Comparison of ENCODE assay signal across 8 mouse cellular contexts in the genomic region with DNA sequence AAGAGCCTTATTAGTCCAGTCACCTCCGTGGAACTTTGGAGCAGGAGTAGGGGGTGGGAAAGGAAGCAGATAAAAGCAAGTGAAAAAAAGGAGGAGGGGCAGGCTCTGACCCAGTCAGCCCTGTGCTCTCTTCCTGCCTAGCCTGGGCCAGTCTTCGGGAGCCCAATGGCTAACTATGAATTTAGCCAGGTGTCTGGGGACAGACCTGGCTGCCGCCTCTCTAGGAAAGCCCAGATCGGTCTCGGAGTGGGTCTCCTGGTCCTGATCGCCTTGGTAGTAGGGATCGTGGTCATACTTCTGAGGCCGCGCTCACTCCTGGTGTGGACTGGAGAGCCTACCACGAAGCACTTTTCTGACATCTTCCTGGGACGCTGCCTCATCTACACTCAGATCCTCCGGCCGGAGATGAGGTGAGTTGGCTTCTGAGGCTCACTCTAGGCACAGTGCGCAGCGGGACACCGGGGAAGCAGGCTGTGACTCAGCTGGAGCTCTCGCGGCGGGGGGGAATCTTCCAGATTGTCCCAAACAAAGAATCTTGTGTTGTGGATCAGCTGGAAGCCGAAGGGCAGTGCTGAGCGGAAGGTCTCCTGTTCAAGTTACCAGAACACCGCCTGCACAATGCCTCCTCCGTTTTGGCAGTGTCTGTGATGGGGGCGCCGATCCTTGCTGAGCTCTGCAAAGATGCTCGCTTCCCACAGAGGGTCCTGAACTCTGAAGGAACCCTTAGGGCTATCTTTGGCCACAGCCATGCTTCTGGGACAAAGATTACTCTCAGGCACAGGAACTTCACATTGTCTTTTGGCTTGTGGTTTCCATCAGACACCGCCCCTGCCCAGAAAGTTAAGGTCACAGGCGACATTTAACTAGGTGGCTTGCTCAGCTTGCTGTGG. TPM values are rescaled to one million over a fixed set of nuclear protein-coding genes. Genes with fewer than 3 reads are reported as not detected.
DNase-seq lines count a peak whose midpoint lies in the region; ATAC-seq and TF ChIP-seq lines count a peak whose summit lies in the region.

No protein-coding gene starts in this region.

- peak overlapping the region; percentile 72 for H3K27ac ChIP-seq in ES-Bruce4 (ENCODE audit: insufficient read depth, low read length)
- peak overlapping the region; percentile 7; the same call in 1 of the 2 replicates for H3K27ac ChIP-seq in embryonic fibroblast, embryonic 13.5 days (ENCODE audit: insufficient read depth, low read length)
- H3K27ac ChIP-seq in heart, postnatal 0 days (ENCODE audit: low read depth), result peak overlapping the region; percentile 73

- peak; percentile 67 for ATAC-seq in heart, postnatal 0 days (ENCODE audit: insufficient read depth, low read depth)

- H3K4me2 ChIP-seq in heart, postnatal 0 days (ENCODE audit: low read depth, low read length), result peak overlapping the region; percentile 67

- WGBS in heart, postnatal 0 days, result 2% methylated on average over 28 of the region's 28 CpGs

- H3K9ac ChIP-seq in ES-Bruce4 (ENCODE audit: low read depth, poor library complexity, severe bottlenecking), result peak overlapping the region; percentile 16
- peak overlapping the region; percentile 57 for H3K9ac ChIP-seq in heart, postnatal 0 days (replicated peaks; ENCODE audit: low read depth, low read length)

- no peak for TF ChIP-seq CTCF in ES-Bruce4 (IDR thresholded peaks at IDR 0.05; ENCODE audit: low read depth, low read length)
- no peak for TF ChIP-seq CTCF in embryonic fibroblast, embryonic 13.5 days (IDR thresholded peaks at IDR 0.05; ENCODE audit: borderline replicate concordance, insufficient read depth, low read length)
- no peak for TF ChIP-seq CTCF in heart, postnatal 0 days (IDR thresholded peaks at IDR 0.05; ENCODE audit: low read depth)

- TF ChIP-seq EP300 in ES-Bruce4 (IDR thresholded peaks at IDR 0.05; ENCODE audit: insufficient read depth, low read depth, low read length), result peak; percentile 96
- peak; percentile 42; the same call in 1 of the 2 replicates for TF ChIP-seq EP300 in heart, postnatal 0 days (IDR thresholded peaks at IDR 0.05; ENCODE audit: low read depth)

- peak overlapping the region; percentile 58 for H3K4me3 ChIP-seq in ES-Bruce4 (ENCODE audit: low read depth, low read length)
- peak overlapping the region; percentile 21 for H3K4me3 ChIP-seq in embryonic fibroblast, embryonic 13.5 days (ENCODE audit: insufficient read depth, low read length)
- H3K4me3 ChIP-seq in heart, postnatal 0 days (ENCODE audit: low read depth, low read length), result peak overlapping the region; percentile 48

- no peaks in the 10 kb centered on the region for H3K9me3 ChIP-seq in ES-Bruce4 (replicated peaks; ENCODE audit: control insufficient read depth, insufficient read depth, low read length, poor library complexity, severe bottlenecking)
- no peaks in the 10 kb centered on the region for H3K9me3 ChIP-seq in heart, postnatal 0 days (replicated peaks; ENCODE audit: control insufficient read depth, low read length)

- no peaks in the 10 kb centered on the region for H3K36me3 ChIP-seq in ES-Bruce4 (ENCODE audit: control insufficient read depth, insufficient read depth, low read length, poor library complexity, severe bottlenecking)
- no peaks in the 10 kb centered on the region for H3K36me3 ChIP-seq in heart, postnatal 0 days (replicated peaks; ENCODE audit: control insufficient read depth, insufficient read depth, low read length)

- no peak for TF ChIP-seq POLR2A in ES-Bruce4 (IDR thresholded peaks at IDR 0.05; ENCODE audit: insufficient read depth, low read length)
- TF ChIP-seq POLR2A in embryonic fibroblast, embryonic 13.5 days (IDR thresholded peaks at IDR 0.05; ENCODE audit: low read depth, low read length), result 0 out of 2 replicates have a peak, but pooled peaks have one; percentile 47

- H3K4me1 ChIP-seq in ES-Bruce4 (ENCODE audit: control insufficient read depth, insufficient read depth, low read length), result peaks cover 2% of the 10 kb centered on the region
- peaks cover 4% of the 10 kb centered on the region for H3K4me1 ChIP-seq in embryonic fibroblast, embryonic 13.5 days (ENCODE audit: control insufficient read depth, insufficient read depth, low read length)
- peaks cover 6% of the 10 kb centered on the region; the same call in 1 of the 2 replicates for H3K4me1 ChIP-seq in heart, postnatal 0 days (ENCODE audit: control insufficient read depth, insufficient read depth)

- DNase-seq in adrenal gland, postnatal 36 days, result peak; percentile 49 to 62
- peak; percentile 43 for DNase-seq in heart, postnatal 0 days (ENCODE audit: low spot score)
- DNase-seq in kidney, postnatal 10 days, result peak; percentile 53
- DNase-seq in lung, postnatal 10 days, result peak; percentile 43
- DNase-seq in ovary, postnatal 14 days (ENCODE audit: low spot score), result peak; percentile 12
- DNase-seq in urinary bladder, postnatal 25 days (ENCODE audit: low spot score), result peak; percentile 8

- H3K27me3 ChIP-seq in ES-Bruce4 (ENCODE audit: control insufficient read depth, insufficient read depth, low read length, poor library complexity, severe bottlenecking), result no peaks in the 10 kb centered on the region
- no peaks in the 10 kb centered on the region for H3K27me3 ChIP-seq in heart, postnatal 0 days (ENCODE audit: control insufficient read depth, insufficient read depth, low read length)

RNA-seq across cellular contexts. Expression of gene Cd38, which starts 0.6 kb away (rescaled TPM):
- 4.9 and 6.3 TPM in 2 replicates for polyA plus RNA-seq in ES-Bruce4 (2011; ENCODE audit: insufficient read depth, insufficient read length, low read depth, missing spikeins)
- 10 to 100 TPM; 12.9 to 18.4 TPM for total RNA-seq in adrenal gland, postnatal 36 days (2021)
- polyA plus RNA-seq in embryonic fibroblast, embryonic 13.5 days (2011; ENCODE audit: insufficient read length, low read depth, missing spikeins), result 6.3 and 7.9 TPM in 2 replicates
- 17.2 and 19.6 TPM in 2 replicates for total RNA-seq in heart, postnatal 0 days (2014; rRNA removed; ENCODE audit: low replicate concordance)
- 12.9 and 13.1 TPM in 2 replicates for polyA plus RNA-seq in heart, postnatal 0 days (2015; fragmentation: Nextera tagmentation; extraction: Ambion mirVana)

RNA-seq across cellular contexts. Expression of gene Gm7879, which starts 44.0 kb away (rescaled TPM):
- polyA plus RNA-seq in ES-Bruce4 (2011; ENCODE audit: insufficient read depth, insufficient read length, low read depth, missing spikeins), result not detected in 2 replicates
- 10 to 100 TPM; 12.9 to 13.8 TPM for total RNA-seq in adrenal gland, postnatal 36 days (2021)
- polyA plus RNA-seq in embryonic fibroblast, embryonic 13.5 days (2011; ENCODE audit: insufficient read length, low read depth, missing spikeins), result not detected in 2 replicates
- not detected in 2 replicates for total RNA-seq in heart, postnatal 0 days (2014; rRNA removed; ENCODE audit: low replicate concordance)
- polyA plus RNA-seq in heart, postnatal 0 days (2015; fragmentation: Nextera tagmentation; extraction: Ambion mirVana), result not detected in 2 replicates

RNA-seq across cellular contexts. Expression of gene Fbxl5, which starts 47.5 kb away (rescaled TPM):
- polyA plus RNA-seq in ES-Bruce4 (2011; ENCODE audit: insufficient read depth, insufficient read length, low read depth, missing spikeins), result 89.0 and 98.2 TPM in 2 replicates
- total RNA-seq in adrenal gland, postnatal 36 days (2021), result 10 to 100 TPM; 64.2 to 73.9 TPM
- 38.0 and 41.8 TPM in 2 replicates for polyA plus RNA-seq in embryonic fibroblast, embryonic 13.5 days (2011; ENCODE audit: insufficient read length, low read depth, missing spikeins)
- total RNA-seq in heart, postnatal 0 days (2014; rRNA removed; ENCODE audit: low replicate concordance), result 48.9 and 56.0 TPM in 2 replicates
- 40.3 and 41.9 TPM in 2 replicates for polyA plus RNA-seq in heart, postnatal 0 days (2015; fragmentation: Nextera tagmentation; extraction: Ambion mirVana)

RNA-seq across cellular contexts. Expression of gene Bst1, which starts 50.3 kb away (rescaled TPM):
- 2.2 and 6.2 TPM in 2 replicates for polyA plus RNA-seq in ES-Bruce4 (2011; ENCODE audit: insufficient read depth, insufficient read length, low read depth, missing spikeins)
- total RNA-seq in adrenal gland, postnatal 36 days (2021), result 1 to 10 TPM; 1.7 to 2.1 TPM
- polyA plus RNA-seq in embryonic fibroblast, embryonic 13.5 days (2011; ENCODE audit: insufficient read length, low read depth, missing spikeins), result 0.30 and 0.33 TPM in 2 replicates
- total RNA-seq in heart, postnatal 0 days (2014; rRNA removed; ENCODE audit: low replicate concordance), result 0.15 and 0.70 TPM in 2 replicates
- 0.70 and 1.2 TPM in 2 replicates for polyA plus RNA-seq in heart, postnatal 0 days (2015; fragmentation: Nextera tagmentation; extraction: Ambion mirVana)

Comparison
In these comparisons a context has a peak if more than half of its experiments do, and no peak if none do; other contexts are left out.
1. Peak in every context shown above with its lines: DNase-seq, ATAC-seq, H3K4me3 ChIP-seq and H3K27ac ChIP-seq.
2. H3K27ac ChIP-seq: peak in every context shown above with its lines; median percentile 73 in heart, postnatal 0 days; 72 in ES-Bruce4; 7 in embryonic fibroblast, embryonic 13.5 days.